Mouse (Mus musculus): Measurements from ENCODE around the gene Strn4. TPM values are rescaled to one million over a fixed set of nuclear protein-coding genes. Genes with fewer than 3 reads are reported as not detected.

Strn4 gene
- total and polyA plus RNA-seq, 3 experiments = 46.0 to 74.5 (median 63.5) TPM

GRCm38 (mm10) chr7:16846775-16847174 is 31.1 kb downstream of the Strn4 start:
- H3K27ac ChIP-seq (ENCODE audit: insufficient read depth, low read depth) = no peak overlapping the region
- H3K4me2 ChIP-seq (ENCODE audit: insufficient read depth, low read depth, poor library complexity, severe bottlenecking) = no peak overlapping the region
- no peaks in the 10 kb centered on the region for H3K27me3 ChIP-seq (replicated peaks)
- dilution Hi-C loops (cut with MboI; ENCODE audit: extremely low pct_ligation_motif_present, extremely low pct_unique_long_range_greater_than_20kb, low sequenced_read_pairs) = no loop called here
- H3K79me2 ChIP-seq (replicated peaks; ENCODE audit: control insufficient read depth, extremely low read depth, insufficient read depth, poor library complexity, severe bottlenecking) = peaks cover 24% of the 10 kb centered on the region
- H3K9me3 ChIP-seq (replicated peaks; ENCODE audit: low read length) = no peaks in the 10 kb centered on the region
- no peak overlapping the region for H3K4me3 ChIP-seq (replicated peaks in 1 of 3; ENCODE audit: low read depth in 2 of 3, low read length in 2 of 3, poor library complexity in 1 of 3)
- H3K36me3 ChIP-seq (replicated peaks in 1 of 2; ENCODE audit: control insufficient read depth in 1 of 2, insufficient read depth in 1 of 2, low read length in 1 of 2) = peaks cover 33 to 52% of the 10 kb centered on the region in 2 experiments
- in situ Hi-C loops (cut with MboI; ENCODE audit: low pct_ligation_motif_present, low pct_unique_long_range_greater_than_20kb, low sequenced_read_pairs) = no loop called here
- peaks cover 5 to 23% of the 10 kb centered on the region in 2 experiments; a peak in 3 of 4 replicates for H3K4me1 ChIP-seq (ENCODE audit: control insufficient read depth in 1 of 2, insufficient read depth in 2 of 2)
- TF ChIP-seq TBP (conservative IDR thresholded peaks at IDR 0.05; ENCODE audit: low read depth, low read length) = peak; percentile 62; the same call in 1 of the 2 replicates
- TF ChIP-seq IRF4 (IDR thresholded peaks at IDR 0.05; ENCODE audit: low read depth, low read length) = no peak
- no peak overlapping the region for H3K9ac ChIP-seq (ENCODE audit: insufficient read depth, low read depth)
- DNase-seq (ENCODE audit: extremely low read depth) = no peak

GRCm38 (mm10) chr7:16847507-16847906 is 31.8 kb downstream of the Strn4 start:
- no peak for DNase-seq (ENCODE audit: extremely low read depth)
- Histone ChIP-seq H3K9ac (ENCODE audit: insufficient read depth, low read depth) (no peak overlapping the region), H3K79me2 (replicated peaks; ENCODE audit: control insufficient read depth, extremely low read depth, insufficient read depth, poor library complexity, severe bottlenecking) (peaks cover 24% of the 10 kb centered on the region)

GRCm38 (mm10) chr7:16848579-16848978 is 32.9 kb downstream of the Strn4 start:
- H3K27me3 ChIP-seq (replicated peaks) = no peaks in the 10 kb centered on the region
- dilution Hi-C loops (cut with MboI; ENCODE audit: extremely low pct_ligation_motif_present, extremely low pct_unique_long_range_greater_than_20kb, low sequenced_read_pairs) = no loop called here
- TF ChIP-seq JUN (IDR thresholded peaks at IDR 0.05; ENCODE audit: insufficient read depth, low read depth, low read length) = no peak
- TF ChIP-seq CHD1 (IDR thresholded peaks at IDR 0.05; ENCODE audit: low read depth, low read length) = no peak
- TF ChIP-seq MAFK (IDR thresholded peaks at IDR 0.05; ENCODE audit: insufficient replicate concordance, low read length) = no peak
- no peak for TF ChIP-seq NRF1 (IDR thresholded peaks at IDR 0.05; ENCODE audit: low read depth, low read length)
- TF ChIP-seq GABPA (IDR thresholded peaks at IDR 0.05; ENCODE audit: insufficient replicate concordance, low read depth, low read length) = no peak
- TF ChIP-seq TCF12 (IDR thresholded peaks at IDR 0.05; ENCODE audit: low read depth, low read length) = no peak
- TF ChIP-seq ZC3H11A (IDR thresholded peaks at IDR 0.05; ENCODE audit: low read depth, low read length) = no peak
- TF ChIP-seq SIN3A (IDR thresholded peaks at IDR 0.05; ENCODE audit: low read length) = no peak
- TF ChIP-seq RAD21 (IDR thresholded peaks at IDR 0.05; ENCODE audit: low read depth, low read length) = peak; percentile 17
- no peak for TF ChIP-seq HCFC1 (IDR thresholded peaks at IDR 0.05; ENCODE audit: low read depth, low read length)
- TF ChIP-seq CTCF (conservative IDR thresholded peaks at IDR 0.05 in 1 of 2, IDR thresholded peaks at IDR 0.05 in 1 of 2; ENCODE audit: low read depth in 2 of 2, low read length in 2 of 2) = peak; percentile 13 to 49; a peak in 3 of 4 replicates
- no peak for TF ChIP-seq TBP (conservative IDR thresholded peaks at IDR 0.05; ENCODE audit: low read depth, low read length)
- TF ChIP-seq CHD2 (IDR thresholded peaks at IDR 0.05; ENCODE audit: low read length) = no peak
- no peak for TF ChIP-seq USF2 (conservative IDR thresholded peaks at IDR 0.05; ENCODE audit: low read depth, low read length)
- no peak for TF ChIP-seq ZNF384 (IDR thresholded peaks at IDR 0.05; ENCODE audit: low read depth, low read length)
- no peak for TF ChIP-seq IRF4 (IDR thresholded peaks at IDR 0.05; ENCODE audit: low read depth, low read length)
- TF ChIP-seq USF1 (IDR thresholded peaks at IDR 0.05; ENCODE audit: low read depth, low read length) = no peak
- no peaks in the 10 kb centered on the region for H3K9me3 ChIP-seq (replicated peaks; ENCODE audit: low read length)
- H3K4me3 ChIP-seq (replicated peaks in 1 of 3; ENCODE audit: low read depth in 2 of 3, low read length in 2 of 3, poor library complexity in 1 of 3) = no peak overlapping the region
- H3K4me2 ChIP-seq (ENCODE audit: insufficient read depth, low read depth, poor library complexity, severe bottlenecking) = no peak overlapping the region
- no peak for DNase-seq (ENCODE audit: extremely low read depth)
- H3K9ac ChIP-seq (ENCODE audit: insufficient read depth, low read depth) = no peak overlapping the region
- H3K4me1 ChIP-seq (ENCODE audit: control insufficient read depth in 1 of 2, insufficient read depth in 2 of 2) = peaks cover 0 to 26% of the 10 kb centered on the region in 2 experiments; a peak in 2 of 4 replicates
- H3K36me3 ChIP-seq (replicated peaks in 1 of 2; ENCODE audit: control insufficient read depth in 1 of 2, insufficient read depth in 1 of 2, low read length in 1 of 2) = peaks cover 46 to 66% of the 10 kb centered on the region in 2 experiments
- no peak overlapping the region for H3K27ac ChIP-seq (ENCODE audit: insufficient read depth, low read depth)
- peaks cover 17% of the 10 kb centered on the region for H3K79me2 ChIP-seq (replicated peaks; ENCODE audit: control insufficient read depth, extremely low read depth, insufficient read depth, poor library complexity, severe bottlenecking)
- in situ Hi-C loops (cut with MboI; ENCODE audit: low pct_ligation_motif_present, low pct_unique_long_range_greater_than_20kb, low sequenced_read_pairs) = no loop called here

More at GRCm38 (mm10) chr7:16847507-16847906, 31.8 kb downstream of the Strn4 start:
- Histone ChIP-seq H3K27me3 (replicated peaks) (no peaks in the 10 kb centered on the region), H3K27ac (ENCODE audit: insufficient read depth, low read depth) (no peak overlapping the region), H3K36me3 (replicated peaks in 1 of 2; ENCODE audit: control insufficient read depth in 1 of 2, insufficient read depth in 1 of 2, low read length in 1 of 2) (peaks cover 38 to 57% of the 10 kb centered on the region in 2 experiments), H3K9me3 (replicated peaks; ENCODE audit: low read length) (no peaks in the 10 kb centered on the region), H3K4me2 (ENCODE audit: insufficient read depth, low read depth, poor library complexity, severe bottlenecking) (no peak overlapping the region), H3K4me3 (replicated peaks in 1 of 3; ENCODE audit: low read depth in 2 of 3, low read length in 2 of 3, poor library complexity in 1 of 3) (no peak overlapping the region), H3K4me1 (ENCODE audit: control insufficient read depth in 1 of 2, insufficient read depth in 2 of 2) (peaks cover 0 to 17% of the 10 kb centered on the region in 2 experiments; a peak in 1 of 4 replicates)
- in situ Hi-C loops (cut with MboI; ENCODE audit: low pct_ligation_motif_present, low pct_unique_long_range_greater_than_20kb, low sequenced_read_pairs) (no loop called here), dilution Hi-C loops (cut with MboI; ENCODE audit: extremely low pct_ligation_motif_present, extremely low pct_unique_long_range_greater_than_20kb, low sequenced_read_pairs) (no loop called here)
- TF ChIP-seq E2F4 (IDR thresholded peaks at IDR 0.05; ENCODE audit: insufficient replicate concordance, low read depth, low read length) = no peak
- no peak for TF ChIP-seq MXI1 (IDR thresholded peaks at IDR 0.05; ENCODE audit: low read depth, low read length)

Measured in CH12.LX (cell line).